Mouse (Mus musculus) olfactory bulb, adult 2 months (tissue): ENCODE data around the gene Slc25a12. TPM values are rescaled to one million over a fixed set of nuclear protein-coding genes. Genes with fewer than 3 reads are reported as not detected.

Experiments
- H3K27ac ChIP-seq: fragments of 200-500 bp; 2 replicates; pipeline ENCODE4 v1.5.1; 2012; ENCODE audit warnings: low read depth, low read length; ENCODE audit not compliant: insufficient read depth
- H3K4me1 ChIP-seq: fragments of 200-500 bp; 2 replicates; pipeline ENCODE4 v1.6.1; 2012; ENCODE audit warnings: low read length; ENCODE audit not compliant: control insufficient read depth, insufficient read depth
- H3K4me3 ChIP-seq: fragments of 200-500 bp; 2 replicates; pipeline ENCODE4 v1.5.1; 2012; ENCODE audit warnings: mild to moderate bottlenecking, low read depth, low read length, moderate library complexity; ENCODE audit not compliant: insufficient read depth
- CTCF ChIP-seq: fragments of 200-500 bp; IDR thresholded peaks from 2 replicates; pipeline ENCODE4 v1.5.1; 2012; ENCODE audit warnings: low read depth, mild to moderate bottlenecking, low read length, moderate library complexity; ENCODE audit not compliant: insufficient read depth
- POLR2A ChIP-seq: fragments of 200-500 bp; IDR thresholded peaks from 2 replicates; pipeline ENCODE4 v1.6.1; 2012; ENCODE audit warnings: mild to moderate bottlenecking, low read depth, low read length, moderate library complexity; ENCODE audit not compliant: insufficient read depth
- WGBS: fragments of 180-500 bp; shearing (Covaris S2); methylation state at CpG from one replicate; pipeline ENCODE4 v1.1.7; 2018; 5-methylcytosine and 5-hydroxymethylcytosine counted together
- polyA plus RNA-seq: library from polyadenylated mRNA; stranded (reverse); fragments of >200 nt; gene quantifications from 2 replicates; pipeline ENCODE4 v1.2.4, GENCODE M21; 2012; ENCODE audit warnings: low replicate concordance; ENCODE audit not compliant: missing spikeins, insufficient read depth, insufficient read length

Slc25a12 gene
- polyA plus RNA-seq, 1 experiment = not detected

DNA sequence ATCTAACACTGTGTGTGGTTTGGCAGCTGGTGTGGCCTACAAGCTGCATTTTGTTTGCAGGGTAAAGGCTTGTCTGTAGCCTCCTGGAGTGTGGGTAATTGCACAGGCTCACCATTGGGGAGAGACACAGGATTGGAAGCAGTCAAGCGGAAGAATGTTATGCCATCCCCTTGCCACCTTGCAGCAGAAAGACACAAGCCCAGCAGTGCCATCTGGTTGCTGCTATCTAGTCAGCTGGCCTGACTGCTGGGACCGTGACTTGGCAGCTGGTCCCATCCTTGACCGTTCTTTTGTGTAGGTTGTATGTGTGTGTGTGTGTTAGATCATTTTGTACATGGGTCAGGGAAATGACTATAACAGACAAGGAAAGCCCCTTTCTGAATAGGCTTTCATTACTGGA lies 122.1 kb downstream of the Slc25a12 start:
- Histone ChIP-seq H3K4me3 (no peak overlapping the region), H3K4me1 (peaks cover 3% of the 10 kb centered on the region), H3K27ac (peak overlapping the region; percentile 39; the same call in 1 of the 2 replicates)
- no peak for TF ChIP-seq POLR2A
- WGBS = 27% methylated on average over 3 of the region's 3 CpGs

DNA sequence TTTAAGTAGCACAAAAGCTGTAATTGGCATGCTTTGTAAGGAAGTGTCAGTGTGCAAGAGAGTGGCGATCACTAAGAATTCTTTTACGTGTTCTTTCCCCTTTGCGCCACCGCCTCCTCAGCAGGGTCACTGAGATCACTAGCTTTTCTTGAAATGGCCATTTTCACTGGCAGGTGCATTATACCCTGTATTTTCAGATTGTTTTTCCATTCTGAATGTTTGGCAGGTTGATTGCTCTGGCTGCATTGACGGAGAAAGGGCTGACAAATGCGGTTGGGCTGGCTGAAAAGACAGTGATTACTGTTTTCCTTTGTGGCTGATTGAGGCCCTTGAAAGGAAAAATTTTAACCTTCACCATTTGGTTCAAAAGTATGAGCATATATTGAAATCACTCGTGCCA lies 122.7 kb downstream of the Slc25a12 start:
- no peak for TF ChIP-seq POLR2A
- TF ChIP-seq CTCF = no peak
- Histone ChIP-seq H3K27ac (peak overlapping the region; percentile 86), H3K4me3 (no peak overlapping the region), H3K4me1 (peaks cover 3% of the 10 kb centered on the region)
- whole genome bisulfite sequencing = 43% methylated on average over 7 of the region's 7 CpGs

DNA sequence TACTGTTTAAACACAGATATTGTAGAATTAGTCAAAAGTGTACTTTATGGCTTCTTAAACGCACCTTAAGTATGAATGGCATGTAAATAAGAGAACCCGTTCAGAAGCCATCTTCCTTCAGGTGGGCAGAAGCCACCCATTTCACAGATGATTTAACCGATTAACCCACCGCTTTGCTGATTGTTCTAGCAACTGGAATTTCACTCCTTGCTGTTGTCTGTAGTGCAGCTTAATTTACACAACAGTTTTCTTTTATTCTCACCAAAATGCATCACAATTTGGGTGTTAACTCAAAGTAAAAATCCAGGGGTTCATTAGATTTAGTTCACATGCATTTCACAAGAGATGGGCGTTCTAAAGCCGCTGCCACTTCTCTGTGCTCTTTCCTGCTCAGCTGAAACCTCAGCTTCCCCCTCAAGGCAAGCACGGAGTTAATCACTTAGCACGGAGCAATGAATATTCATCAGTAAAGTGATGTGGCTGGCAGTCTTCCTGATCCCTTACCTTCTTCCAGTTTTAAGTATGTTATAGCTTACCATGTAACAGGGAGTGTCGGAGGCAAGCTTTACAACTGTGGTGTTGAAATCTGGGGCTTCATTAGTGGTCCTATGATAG lies 124.4 kb downstream of the Slc25a12 start:
- 58% methylated on average over 9 of the region's 9 CpGs for WGBS
- Histone ChIP-seq H3K4me1 (peaks cover 3% of the 10 kb centered on the region), H3K27ac (no peak overlapping the region), H3K4me3 (no peak overlapping the region)
- TF ChIP-seq CTCF (no peak), POLR2A (no peak)

DNA sequence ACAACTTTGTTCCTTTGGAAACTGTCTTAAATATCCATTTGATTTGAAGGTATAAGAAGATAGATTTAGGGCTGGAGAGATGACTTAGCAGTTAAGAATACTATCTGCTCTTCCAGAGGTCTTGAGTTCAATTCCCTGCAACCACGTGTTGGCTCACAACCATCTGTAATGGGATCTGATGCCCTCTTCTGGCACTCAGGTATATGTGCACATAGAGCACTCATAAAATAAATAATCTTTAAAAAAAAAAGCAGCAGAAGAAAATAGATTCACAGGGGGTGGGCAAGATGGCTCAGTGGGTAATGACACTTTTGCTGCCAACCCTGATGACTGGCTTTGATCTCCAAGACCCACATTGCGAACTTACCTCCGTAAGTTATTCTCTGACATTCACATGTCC lies 125.4 kb downstream of the Slc25a12 start:
- no peak overlapping the region for H3K4me3 ChIP-seq
- peaks cover 3% of the 10 kb centered on the region for H3K4me1 ChIP-seq
- WGBS = 88% methylated on average over 3 of the region's 3 CpGs
- TF ChIP-seq POLR2A = no peak
- no peak for TF ChIP-seq CTCF
- H3K27ac ChIP-seq = no peak overlapping the region

DNA sequence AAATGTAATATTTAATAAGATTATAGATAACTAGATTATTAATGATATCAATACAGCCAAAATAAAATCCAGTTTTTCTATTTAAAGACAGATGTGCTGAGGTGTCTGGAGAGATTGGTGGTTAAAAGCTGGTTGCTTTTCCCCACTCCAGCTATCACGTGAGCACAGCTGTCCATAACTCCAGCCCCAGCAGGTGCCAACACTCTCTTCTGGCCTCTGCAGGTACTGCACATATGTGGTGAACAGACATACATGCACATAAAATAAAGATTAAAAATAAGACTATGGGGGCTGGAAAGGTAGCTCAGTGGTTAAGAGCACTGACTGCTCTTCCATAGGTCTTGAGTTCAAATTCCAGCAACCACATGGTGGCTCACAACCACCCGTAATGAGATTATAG lies 126.0 kb downstream of the Slc25a12 start:
- TF ChIP-seq CTCF (no peak), POLR2A (no peak)
- WGBS = 95% methylated on average over 2 of the region's 2 CpGs
- no peak overlapping the region for H3K27ac ChIP-seq
- H3K4me3 ChIP-seq = no peak overlapping the region
- H3K4me1 ChIP-seq = peaks cover 3% of the 10 kb centered on the region

DNA sequence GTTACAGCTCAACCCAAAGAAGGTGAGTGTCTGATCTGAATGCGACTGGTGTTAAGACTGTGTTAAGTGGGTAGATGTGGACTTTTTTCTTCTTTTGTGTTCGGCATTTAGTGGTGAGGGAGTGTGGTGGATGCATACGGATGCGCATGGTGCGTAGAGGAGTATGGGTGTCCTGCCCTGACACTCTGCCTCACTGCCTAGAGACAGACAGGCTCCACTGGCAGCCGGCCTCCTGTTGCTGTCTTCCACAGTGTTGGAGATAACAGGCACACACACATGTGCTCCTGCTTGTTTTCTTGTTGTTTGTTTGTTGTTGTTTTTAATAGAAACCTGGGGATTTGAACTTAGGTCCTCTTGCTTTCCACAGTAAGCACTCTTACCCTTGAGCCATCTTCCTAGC lies 131.5 kb downstream of the Slc25a12 start:
- TF ChIP-seq CTCF (no peak), POLR2A (no peak)
- Histone ChIP-seq H3K27ac (no peak overlapping the region), H3K4me3 (no peak overlapping the region), H3K4me1 (no peaks in the 10 kb centered on the region)
- WGBS = 96% methylated on average over 6 of the region's 6 CpGs

DNA sequence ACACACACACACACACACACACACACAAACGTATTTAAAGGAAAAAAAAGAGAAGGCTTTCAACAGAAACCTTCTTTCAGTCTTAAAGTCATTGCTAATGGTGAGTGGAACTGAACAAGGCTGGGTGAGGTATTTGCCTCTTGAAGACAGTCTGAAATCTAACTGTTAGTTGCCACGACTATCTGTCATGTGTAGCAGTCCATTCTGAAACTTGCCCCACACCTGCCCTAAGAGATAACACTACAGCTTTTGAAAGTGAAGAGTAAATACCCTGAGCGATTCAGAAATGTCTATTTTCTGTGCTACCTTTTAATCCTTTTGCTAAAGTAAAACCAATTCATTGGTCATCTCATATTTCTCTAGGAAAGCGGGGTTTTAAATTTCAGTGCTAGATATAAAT lies 132.1 kb downstream of the Slc25a12 start:
- H3K4me3 ChIP-seq = no peak overlapping the region
- H3K4me1 ChIP-seq = no peaks in the 10 kb centered on the region
- 85% methylated on average over 4 of the region's 4 CpGs for WGBS
- TF ChIP-seq CTCF (no peak), POLR2A (no peak)
- H3K27ac ChIP-seq = no peak overlapping the region

DNA sequence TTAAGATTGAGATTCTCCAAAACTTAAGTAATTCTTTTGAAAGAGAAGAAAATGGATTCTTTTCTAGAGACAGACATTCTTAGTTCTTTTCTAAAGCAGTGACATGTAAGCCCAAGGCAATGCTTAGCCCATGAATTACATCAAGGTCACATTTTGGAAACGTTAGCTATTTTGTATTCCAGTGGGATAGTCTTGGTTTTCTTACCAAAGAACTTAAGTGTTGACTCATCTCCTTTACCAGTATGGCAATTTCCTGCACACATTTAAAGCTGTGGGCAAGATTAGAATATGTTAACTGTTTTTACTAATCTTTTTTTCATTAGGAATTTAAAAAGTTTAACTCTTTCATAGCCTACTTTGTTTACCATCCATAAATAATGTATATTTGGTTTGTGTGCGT lies 134.6 kb downstream of the Slc25a12 start:
- Histone ChIP-seq H3K27ac (no peak overlapping the region), H3K4me1 (no peaks in the 10 kb centered on the region), H3K4me3 (no peak overlapping the region)
- TF ChIP-seq POLR2A (no peak), CTCF (no peak)
- 58% methylated on average over 2 of the region's 2 CpGs for WGBS

DNA sequence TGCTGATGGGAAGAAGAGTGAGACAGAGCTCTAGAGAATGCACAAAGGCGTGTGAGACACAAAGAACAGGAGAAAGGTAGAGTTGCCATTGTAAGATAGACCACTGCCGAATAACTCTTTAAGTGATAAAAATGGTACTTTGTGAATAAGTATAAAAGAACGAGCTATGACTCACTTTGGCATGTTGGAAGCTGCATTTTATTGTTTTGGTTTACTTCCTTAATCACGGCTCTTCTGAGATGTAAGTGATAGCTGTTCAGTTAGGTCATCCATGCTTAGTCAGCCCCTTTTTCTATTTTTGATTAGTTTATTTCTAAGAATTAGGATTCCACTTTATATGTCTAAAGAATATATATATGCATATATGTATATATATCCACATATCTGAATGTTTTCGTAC lies 135.6 kb downstream of the Slc25a12 start:
- H3K27ac ChIP-seq = no peak overlapping the region
- H3K4me1 ChIP-seq = no peaks in the 10 kb centered on the region
- TF ChIP-seq POLR2A (no peak), CTCF (no peak)
- H3K4me3 ChIP-seq = no peak overlapping the region
- WGBS = 64% methylated on average over 5 of the region's 5 CpGs

DNA sequence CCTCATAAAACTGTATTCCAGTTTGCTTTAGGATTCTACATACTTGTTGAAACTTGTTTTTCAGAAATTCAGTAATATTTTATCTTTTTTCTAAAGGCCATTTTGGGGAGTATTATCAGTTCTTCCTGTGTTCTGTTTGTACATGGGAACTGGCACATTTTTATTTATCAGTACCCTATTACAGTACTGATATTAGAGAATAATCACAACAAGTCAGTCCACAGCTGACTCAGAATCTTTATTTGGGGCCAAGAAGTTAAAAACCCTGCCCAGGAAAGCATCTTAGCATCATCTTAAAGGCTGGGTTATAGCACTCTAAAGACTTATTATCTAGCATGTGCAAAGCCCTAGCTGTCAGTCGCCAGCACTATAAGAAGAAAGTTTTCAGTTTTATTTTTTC lies 137.9 kb downstream of the Slc25a12 start:
- WGBS = 75% methylated on average over 1 of the region's 1 CpGs
- no peak overlapping the region for H3K27ac ChIP-seq
- TF ChIP-seq POLR2A (no peak), CTCF (no peak)
- no peak overlapping the region for H3K4me3 ChIP-seq
- no peaks in the 10 kb centered on the region for H3K4me1 ChIP-seq

DNA sequence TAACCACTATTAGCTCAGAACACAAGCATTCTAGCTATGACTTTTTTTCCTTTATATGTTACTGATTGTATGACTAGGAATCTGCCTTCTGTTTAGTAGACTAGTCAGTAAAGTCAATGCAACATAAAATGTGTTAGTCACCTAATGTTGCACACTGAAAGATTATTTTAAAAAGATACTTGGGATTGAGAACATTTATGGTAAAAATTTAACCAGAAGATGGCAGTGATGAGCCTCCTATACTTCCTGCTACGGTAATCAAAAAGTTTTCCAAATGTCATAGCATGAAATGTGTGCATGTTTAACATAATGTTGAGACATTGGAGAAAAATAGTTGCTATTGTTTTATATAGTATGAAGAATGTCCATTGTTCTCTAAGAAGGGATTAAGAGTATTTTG lies 140.2 kb downstream of the Slc25a12 start:
- H3K27ac ChIP-seq = no peak overlapping the region
- H3K4me3 ChIP-seq = no peak overlapping the region
- H3K4me1 ChIP-seq = no peaks in the 10 kb centered on the region
- WGBS = 17% methylated on average over 1 of the region's 1 CpGs
- TF ChIP-seq CTCF = no peak
- no peak for TF ChIP-seq POLR2A

Other genes with a start within 250 kb of the Slc25a12 start
- not detected in 2 replicates for gene Cybrd1, start 249.8 kb downstream of the Slc25a12 start, polyA plus RNA-seq
- 263 TPM in 1 of 2 replicates, not detected in the other for gene Dync1i2, start 156.0 kb downstream of the Slc25a12 start, polyA plus RNA-seq
- not detected in 2 replicates for gene Hat1, start 21.2 kb upstream of the Slc25a12 start, polyA plus RNA-seq
- gene Metap1d, start 85.5 kb upstream of the Slc25a12 start, polyA plus RNA-seq = not detected in 2 replicates
- 355 TPM in 1 of 2 replicates, not detected in the other for gene Dlx1, start 160.4 kb upstream of the Slc25a12 start, polyA plus RNA-seq
- not detected in 2 replicates for gene Dlx2, start 179.0 kb upstream of the Slc25a12 start, polyA plus RNA-seq